Mouse (Mus musculus): Measurements from ENCODE around the gene Ntng2. TPM values are rescaled to one million over a fixed set of nuclear protein-coding genes. Genes with fewer than 3 reads are reported as not detected.
A peak's percentile ranks its signal among the peaks of the same experiment; 100 is the strongest.

The Ntng2 gene
- polyA plus RNA-seq, 1 experiment from 2014 or later, result 0.83 TPM

DNA sequence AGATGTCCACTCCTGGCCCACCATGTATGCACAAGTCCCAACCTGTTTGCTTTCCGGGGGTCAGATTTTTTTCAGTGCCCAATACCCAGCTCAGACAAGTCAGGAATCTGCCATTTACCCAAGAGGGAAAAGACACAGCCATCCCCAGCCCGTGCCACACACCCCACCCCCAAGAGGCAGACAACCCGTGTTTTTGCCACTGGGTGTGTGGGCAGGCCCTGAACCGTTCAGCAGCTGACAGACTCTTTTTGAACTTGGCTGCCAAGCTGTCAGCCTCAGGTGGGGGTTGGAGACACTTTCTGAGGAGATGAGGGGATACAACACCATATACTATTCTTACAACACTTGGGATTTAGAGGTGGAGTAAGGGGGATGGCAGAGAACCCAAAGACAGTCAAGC, 18.8 kb downstream of the Ntng2 start:
- no peaks in the 10 kb centered on the region for H3K27me3 ChIP-seq (ENCODE audit: control insufficient read depth, insufficient read depth, low read length)
- DNase-seq (ENCODE audit: low spot score), result no peak
- no peaks in the 10 kb centered on the region for H3K36me3 ChIP-seq (replicated peaks; ENCODE audit: control insufficient read depth, insufficient read depth, low read depth, low read length)
- H3K4me1 ChIP-seq (ENCODE audit: control insufficient read depth, insufficient read depth, low read length), result no peaks in the 10 kb centered on the region
- ATAC-seq (replicated peaks; ENCODE audit: insufficient number of reproducible peaks, low FRiP score, low TSS enrichment, low read depth), result no peak
- H3K9me3 ChIP-seq (replicated peaks; ENCODE audit: control insufficient read depth, low read length), result no peaks in the 10 kb centered on the region
- no peak overlapping the region for H3K4me3 ChIP-seq (ENCODE audit: low read depth, low read length)
- H3K4me2 ChIP-seq (ENCODE audit: low read depth, low read length), result no peak overlapping the region
- WGBS, result 73% methylated on average over 4 of the region's 4 CpGs
- H3K9ac ChIP-seq (replicated peaks; ENCODE audit: low read length), result no peak overlapping the region
- H3K27ac ChIP-seq (replicated peaks; ENCODE audit: low read depth, low read length), result no peak overlapping the region

- no peaks in the 10 kb centered on the region for H3K36me3 ChIP-seq (replicated peaks; ENCODE audit: control insufficient read depth, insufficient read depth, low read depth, low read length)
- H3K9ac ChIP-seq (replicated peaks; ENCODE audit: low read length), result no peak overlapping the region
- H3K4me3 ChIP-seq (ENCODE audit: low read depth, low read length), result no peak overlapping the region
- no peaks in the 10 kb centered on the region for H3K4me1 ChIP-seq (ENCODE audit: control insufficient read depth, insufficient read depth, low read length)
- 68% methylated on average over 9 of the region's 9 CpGs for WGBS
- H3K9me3 ChIP-seq (replicated peaks; ENCODE audit: control insufficient read depth, low read length), result no peaks in the 10 kb centered on the region
- DNase-seq (ENCODE audit: low spot score) (no peak), ATAC-seq (replicated peaks; ENCODE audit: insufficient number of reproducible peaks, low FRiP score, low TSS enrichment, low read depth) (no peak)
- no peak overlapping the region for H3K4me2 ChIP-seq (ENCODE audit: low read depth, low read length)
- H3K27me3 ChIP-seq (ENCODE audit: control insufficient read depth, insufficient read depth, low read length), result no peaks in the 10 kb centered on the region
- H3K27ac ChIP-seq (replicated peaks; ENCODE audit: low read depth, low read length), result no peak overlapping the region
These were observed 22.5 kb downstream of the Ntng2 start for GRCm38 (mm10) chr2:29230191-29230835.

GRCm38 (mm10) chr2:29226671-29227070, 26.1 kb downstream of the Ntng2 start:
- WGBS, result 77% methylated on average over 4 of the region's 4 CpGs
- H3K9me3 ChIP-seq (replicated peaks; ENCODE audit: control insufficient read depth, low read length), result no peaks in the 10 kb centered on the region
- no peak overlapping the region for H3K9ac ChIP-seq (replicated peaks; ENCODE audit: low read length)
- no peak for DNase-seq (ENCODE audit: low spot score)
- no peak overlapping the region for H3K4me3 ChIP-seq (ENCODE audit: low read depth, low read length)
- no peak for ATAC-seq (replicated peaks; ENCODE audit: insufficient number of reproducible peaks, low FRiP score, low TSS enrichment, low read depth)
- H3K27ac ChIP-seq (replicated peaks; ENCODE audit: low read depth, low read length), result no peak overlapping the region
- H3K36me3 ChIP-seq (replicated peaks; ENCODE audit: control insufficient read depth, insufficient read depth, low read depth, low read length), result no peaks in the 10 kb centered on the region
- no peak overlapping the region for H3K4me2 ChIP-seq (ENCODE audit: low read depth, low read length)
- no peaks in the 10 kb centered on the region for H3K4me1 ChIP-seq (ENCODE audit: control insufficient read depth, insufficient read depth, low read length)
- no peaks in the 10 kb centered on the region for H3K27me3 ChIP-seq (ENCODE audit: control insufficient read depth, insufficient read depth, low read length)

- ATAC-seq (replicated peaks; ENCODE audit: insufficient number of reproducible peaks, low FRiP score, low TSS enrichment, low read depth), result no peak
- no peaks in the 10 kb centered on the region for H3K27me3 ChIP-seq (ENCODE audit: control insufficient read depth, insufficient read depth, low read length)
- H3K4me1 ChIP-seq (ENCODE audit: control insufficient read depth, insufficient read depth, low read length), result no peaks in the 10 kb centered on the region
- no peaks in the 10 kb centered on the region for H3K9me3 ChIP-seq (replicated peaks; ENCODE audit: control insufficient read depth, low read length)
- DNase-seq (ENCODE audit: low spot score), result no peak
- no peak overlapping the region for H3K4me2 ChIP-seq (ENCODE audit: low read depth, low read length)
- H3K4me3 ChIP-seq (ENCODE audit: low read depth, low read length), result no peak overlapping the region
- no peak overlapping the region for H3K27ac ChIP-seq (replicated peaks; ENCODE audit: low read depth, low read length)
- H3K9ac ChIP-seq (replicated peaks; ENCODE audit: low read length), result no peak overlapping the region
- no peaks in the 10 kb centered on the region for H3K36me3 ChIP-seq (replicated peaks; ENCODE audit: control insufficient read depth, insufficient read depth, low read depth, low read length)
- 36% methylated on average over 7 of the region's 7 CpGs for WGBS
These were observed 29.1 kb downstream of the Ntng2 start for GRCm38 (mm10) chr2:29223591-29224262.

DNA sequence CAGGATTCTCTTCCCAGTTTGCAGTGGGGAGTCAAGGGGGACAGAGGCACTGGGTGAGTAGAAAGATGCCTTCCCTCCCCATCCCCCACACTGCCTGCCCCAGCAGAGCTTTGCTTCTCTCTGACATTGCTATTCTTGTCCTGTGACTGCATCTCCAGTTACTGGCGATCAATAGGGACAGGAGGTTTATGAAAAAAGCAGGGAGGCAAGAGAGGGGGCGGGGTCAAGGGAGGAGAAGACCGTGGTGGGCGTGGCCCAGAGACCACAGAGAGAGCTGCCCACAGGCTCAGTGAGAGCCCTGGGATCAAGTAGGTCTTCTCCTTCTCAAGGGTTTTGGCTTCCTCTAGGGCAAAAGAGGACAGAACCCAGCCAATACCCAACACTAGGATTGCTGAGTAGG, 30.5 kb downstream of the Ntng2 start:
- Histone ChIP-seq H3K9ac (replicated peaks; ENCODE audit: low read length) (no peak overlapping the region), H3K4me3 (ENCODE audit: low read depth, low read length) (no peak overlapping the region), H3K9me3 (replicated peaks; ENCODE audit: control insufficient read depth, low read length) (no peaks in the 10 kb centered on the region), H3K27ac (replicated peaks; ENCODE audit: low read depth, low read length) (no peak overlapping the region), H3K4me1 (ENCODE audit: control insufficient read depth, insufficient read depth, low read length) (no peaks in the 10 kb centered on the region), H3K27me3 (ENCODE audit: control insufficient read depth, insufficient read depth, low read length) (no peaks in the 10 kb centered on the region), H3K4me2 (ENCODE audit: low read depth, low read length) (no peak overlapping the region), H3K36me3 (replicated peaks; ENCODE audit: control insufficient read depth, insufficient read depth, low read depth, low read length) (no peaks in the 10 kb centered on the region)
- ATAC-seq (replicated peaks; ENCODE audit: insufficient number of reproducible peaks, low FRiP score, low TSS enrichment, low read depth) (no peak), DNase-seq (ENCODE audit: low spot score) (peak; percentile 63)
- 8% methylated on average over 4 of the region's 4 CpGs for WGBS

- H3K27me3 ChIP-seq (ENCODE audit: control insufficient read depth, insufficient read depth, low read length), result no peaks in the 10 kb centered on the region
- no peaks in the 10 kb centered on the region for H3K9me3 ChIP-seq (replicated peaks; ENCODE audit: control insufficient read depth, low read length)
- no peak overlapping the region for H3K4me2 ChIP-seq (ENCODE audit: low read depth, low read length)
- no peak overlapping the region for H3K27ac ChIP-seq (replicated peaks; ENCODE audit: low read depth, low read length)
- no peak overlapping the region for H3K4me3 ChIP-seq (ENCODE audit: low read depth, low read length)
- H3K9ac ChIP-seq (replicated peaks; ENCODE audit: low read length), result no peak overlapping the region
- 84% methylated on average over 5 of the region's 5 CpGs for WGBS
- H3K4me1 ChIP-seq (ENCODE audit: control insufficient read depth, insufficient read depth, low read length), result no peaks in the 10 kb centered on the region
- no peak for DNase-seq (ENCODE audit: low spot score)
- ATAC-seq (replicated peaks; ENCODE audit: insufficient number of reproducible peaks, low FRiP score, low TSS enrichment, low read depth), result no peak
- no peaks in the 10 kb centered on the region for H3K36me3 ChIP-seq (replicated peaks; ENCODE audit: control insufficient read depth, insufficient read depth, low read depth, low read length)
These were observed 34.0 kb downstream of the Ntng2 start for GRCm38 (mm10) chr2:29218831-29219230.

DNA sequence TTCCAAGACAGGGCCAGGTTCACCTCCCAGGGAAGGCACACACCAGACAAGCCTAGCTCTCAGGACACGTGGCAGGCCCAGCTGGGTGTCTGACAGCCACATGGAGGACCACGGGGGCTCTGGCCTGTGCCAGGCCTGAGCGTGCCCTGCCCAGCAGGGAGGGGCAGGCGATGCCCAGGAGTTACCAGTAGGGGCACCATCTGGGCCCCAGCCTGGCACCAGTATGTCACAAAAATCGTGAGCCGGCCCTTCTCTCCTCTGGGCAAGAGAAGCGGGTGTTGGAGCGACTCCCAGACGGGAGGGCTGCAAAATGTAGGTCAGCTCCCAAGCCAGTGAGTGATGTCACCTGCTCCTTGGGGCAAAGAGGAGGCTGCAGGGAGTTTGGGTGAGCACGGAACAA, 34.9 kb downstream of the Ntng2 start:
- H3K9me3 ChIP-seq (replicated peaks; ENCODE audit: control insufficient read depth, low read length), result no peaks in the 10 kb centered on the region
- ATAC-seq (replicated peaks; ENCODE audit: insufficient number of reproducible peaks, low FRiP score, low TSS enrichment, low read depth) (no peak), DNase-seq (ENCODE audit: low spot score) (no peak)
- H3K36me3 ChIP-seq (replicated peaks; ENCODE audit: control insufficient read depth, insufficient read depth, low read depth, low read length), result no peaks in the 10 kb centered on the region
- 76% methylated on average over 10 of the region's 10 CpGs for WGBS
- no peak overlapping the region for H3K9ac ChIP-seq (replicated peaks; ENCODE audit: low read length)
- no peak overlapping the region for H3K4me3 ChIP-seq (ENCODE audit: low read depth, low read length)
- no peaks in the 10 kb centered on the region for H3K27me3 ChIP-seq (ENCODE audit: control insufficient read depth, insufficient read depth, low read length)
- H3K4me2 ChIP-seq (ENCODE audit: low read depth, low read length), result no peak overlapping the region
- no peak overlapping the region for H3K27ac ChIP-seq (replicated peaks; ENCODE audit: low read depth, low read length)
- H3K4me1 ChIP-seq (ENCODE audit: control insufficient read depth, insufficient read depth, low read length), result no peaks in the 10 kb centered on the region

DNA sequence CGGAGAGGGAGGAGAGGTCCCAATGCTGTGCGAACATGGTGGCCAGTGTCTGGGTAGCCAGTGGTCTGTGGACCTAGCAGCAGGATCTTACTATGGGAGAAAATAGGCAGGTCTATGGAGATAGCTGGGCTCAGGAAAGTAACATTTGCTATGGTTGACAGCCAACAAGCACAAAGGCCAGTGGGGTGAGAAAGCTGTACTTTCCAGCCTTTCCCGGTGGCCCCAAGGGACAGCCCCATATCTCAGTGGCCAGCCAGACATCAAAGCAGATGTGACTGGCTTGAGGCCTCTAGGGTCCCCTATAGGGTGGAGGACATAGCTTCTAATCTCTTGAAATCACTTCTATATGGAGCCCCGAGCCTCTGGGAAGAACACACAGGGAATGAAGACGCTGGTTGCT, 35.8 kb downstream of the Ntng2 start:
- no peak for ATAC-seq (replicated peaks; ENCODE audit: insufficient number of reproducible peaks, low FRiP score, low TSS enrichment, low read depth)
- H3K9me3 ChIP-seq (replicated peaks; ENCODE audit: control insufficient read depth, low read length), result no peaks in the 10 kb centered on the region
- no peak for DNase-seq (ENCODE audit: low spot score)
- no peak overlapping the region for H3K27ac ChIP-seq (replicated peaks; ENCODE audit: low read depth, low read length)
- no peaks in the 10 kb centered on the region for H3K4me1 ChIP-seq (ENCODE audit: control insufficient read depth, insufficient read depth, low read length)
- H3K36me3 ChIP-seq (replicated peaks; ENCODE audit: control insufficient read depth, insufficient read depth, low read depth, low read length), result no peaks in the 10 kb centered on the region
- no peak overlapping the region for H3K9ac ChIP-seq (replicated peaks; ENCODE audit: low read length)
- WGBS, result 82% methylated on average over 5 of the region's 5 CpGs
- no peak overlapping the region for H3K4me2 ChIP-seq (ENCODE audit: low read depth, low read length)
- no peak overlapping the region for H3K4me3 ChIP-seq (ENCODE audit: low read depth, low read length)
- H3K27me3 ChIP-seq (ENCODE audit: control insufficient read depth, insufficient read depth, low read length), result no peaks in the 10 kb centered on the region

All from embryonic facial prominence, embryonic 11.5 days (tissue).